Mouse (Mus musculus) embryo, embryonic 11 days (tissue): ENCODE data around the gene Scamp3.
"Not testable (repeated sequence)": the region's sequence is repeated elsewhere in the genome, so short reads cannot be mapped to it uniquely, and the experiment has no call there.

Experiments used
- DNase-seq: peaks from one replicate; pipeline ENCODE4 v3.0.0-alpha.2; 2015

The Scamp3 gene

DNA sequence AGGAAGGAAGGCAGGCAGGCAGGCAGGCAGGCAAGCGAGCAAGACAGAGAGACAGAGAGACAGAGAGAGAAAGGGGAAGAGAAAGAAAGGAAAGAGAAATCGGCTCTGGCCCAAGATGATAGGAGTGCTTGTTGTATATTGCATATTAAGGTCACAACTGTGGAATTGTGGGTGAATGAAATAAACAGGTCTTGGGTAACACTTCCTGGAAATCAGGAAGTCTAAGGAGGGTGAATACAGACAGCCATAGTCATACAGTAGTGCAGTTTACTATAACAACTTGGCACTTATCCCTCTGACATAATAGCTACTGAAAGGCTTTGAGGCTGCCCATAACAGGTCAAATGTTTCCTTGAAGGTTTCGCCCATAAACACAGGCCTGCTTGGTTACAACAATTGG, 22.6 kb downstream of the Scamp3 start:
- DNase-seq = no peak

DNA sequence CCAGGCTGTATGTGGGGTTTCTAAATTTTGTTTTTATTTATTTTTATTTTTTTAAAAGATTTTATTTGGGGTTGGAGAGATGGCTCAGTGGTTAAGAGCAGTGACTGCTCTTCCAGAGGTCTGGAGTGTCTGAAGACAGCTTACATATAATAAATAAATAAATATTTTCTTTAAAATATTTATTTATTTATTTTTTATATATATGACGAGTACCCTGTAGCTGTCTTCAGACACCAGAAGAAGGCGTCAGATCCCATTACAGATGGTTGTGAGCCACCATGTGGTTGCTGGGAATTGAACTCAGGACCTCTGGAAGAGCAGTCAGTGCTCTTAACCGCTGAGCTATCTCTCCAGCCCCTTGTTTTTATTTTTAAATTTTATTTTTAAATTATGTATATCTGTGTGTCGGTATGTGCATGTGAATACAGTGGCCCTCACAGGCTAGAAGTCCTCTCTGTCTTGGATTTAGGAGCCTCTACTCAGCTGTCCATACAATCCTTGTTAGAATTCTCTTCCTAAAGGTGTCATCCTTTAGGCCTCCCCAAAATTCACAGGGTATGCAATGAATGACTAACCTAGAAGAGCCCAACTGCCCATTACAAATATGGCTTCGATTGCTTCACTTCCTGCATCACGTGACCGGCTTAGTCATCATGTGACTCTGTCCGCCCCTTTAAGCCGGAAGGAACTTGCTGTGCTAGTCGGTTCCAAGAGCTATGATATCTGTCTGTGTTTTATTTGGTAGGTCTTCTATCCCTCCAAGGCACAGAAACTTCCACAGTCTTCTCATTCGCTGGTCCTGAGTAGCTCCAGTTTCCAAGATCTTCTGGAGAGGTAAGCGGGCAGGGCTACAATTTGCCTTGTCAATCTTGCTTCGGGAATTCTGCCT, 25.2 kb downstream of the Scamp3 start, which contains the start of gene Gba:
Gene Gba, plus strand, starts transcription at position 676 of the 889 bp plus-strand sequence.
- peak; percentile 93 for DNase-seq

DNA sequence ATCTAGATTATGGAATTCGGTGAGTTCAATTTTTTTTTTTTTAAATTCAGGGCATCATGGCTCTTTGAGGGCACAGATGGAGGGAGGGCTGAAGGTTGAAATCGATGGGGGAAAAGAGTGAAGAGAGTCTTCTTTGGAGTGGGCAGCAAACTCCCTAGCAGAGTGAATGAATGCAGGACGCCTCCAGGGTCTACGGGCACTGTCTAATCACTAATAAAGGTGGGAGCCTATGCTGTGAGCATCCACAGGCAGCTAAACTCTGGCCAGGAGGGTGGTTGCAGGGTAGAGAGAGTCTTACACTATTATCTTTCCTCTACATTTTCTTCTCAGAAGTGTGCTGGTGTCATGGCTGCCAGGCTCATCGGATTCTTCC, 25.9 kb downstream of the Scamp3 start:
- DNase-seq = no peak

DNA sequence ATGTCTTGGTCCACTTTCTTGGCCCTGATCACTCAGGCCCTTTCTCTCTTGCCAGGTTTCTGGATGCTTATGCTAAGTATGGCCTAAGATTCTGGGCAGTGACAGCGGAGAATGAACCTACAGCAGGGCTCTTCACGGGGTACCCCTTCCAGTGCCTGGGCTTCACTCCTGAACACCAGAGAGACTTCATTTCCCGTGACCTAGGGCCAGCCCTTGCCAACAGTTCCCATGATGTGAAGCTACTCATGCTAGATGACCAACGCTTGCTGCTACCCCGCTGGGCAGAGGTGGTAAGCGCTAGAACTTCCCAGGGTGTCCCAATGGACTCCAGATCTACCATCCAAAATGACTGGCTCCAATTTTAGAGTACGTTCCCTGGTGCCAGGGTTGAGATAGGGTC, 28.8 kb downstream of the Scamp3 start:
- DNase-seq = no peak

DNA sequence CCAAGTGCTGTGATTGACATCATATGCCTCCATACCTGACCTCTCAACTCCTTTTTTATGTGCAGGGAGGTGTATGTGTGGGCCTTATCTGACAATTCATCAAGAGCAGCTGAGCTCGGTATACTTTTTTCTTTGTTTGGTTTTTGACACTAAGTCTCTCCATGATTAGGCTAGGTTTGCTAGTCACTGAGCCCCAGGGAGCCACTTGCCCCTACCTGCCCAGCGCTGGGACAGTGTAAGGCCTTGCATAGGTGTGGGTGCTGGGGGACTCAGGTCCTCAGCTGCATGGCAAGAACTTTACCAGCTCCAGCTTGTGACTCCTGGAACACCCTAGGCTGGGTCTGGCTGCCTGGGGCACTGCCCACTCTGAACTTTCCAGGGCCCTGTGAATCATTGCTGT, 29.4 kb downstream of the Scamp3 start:
- no peak for DNase-seq

DNA sequence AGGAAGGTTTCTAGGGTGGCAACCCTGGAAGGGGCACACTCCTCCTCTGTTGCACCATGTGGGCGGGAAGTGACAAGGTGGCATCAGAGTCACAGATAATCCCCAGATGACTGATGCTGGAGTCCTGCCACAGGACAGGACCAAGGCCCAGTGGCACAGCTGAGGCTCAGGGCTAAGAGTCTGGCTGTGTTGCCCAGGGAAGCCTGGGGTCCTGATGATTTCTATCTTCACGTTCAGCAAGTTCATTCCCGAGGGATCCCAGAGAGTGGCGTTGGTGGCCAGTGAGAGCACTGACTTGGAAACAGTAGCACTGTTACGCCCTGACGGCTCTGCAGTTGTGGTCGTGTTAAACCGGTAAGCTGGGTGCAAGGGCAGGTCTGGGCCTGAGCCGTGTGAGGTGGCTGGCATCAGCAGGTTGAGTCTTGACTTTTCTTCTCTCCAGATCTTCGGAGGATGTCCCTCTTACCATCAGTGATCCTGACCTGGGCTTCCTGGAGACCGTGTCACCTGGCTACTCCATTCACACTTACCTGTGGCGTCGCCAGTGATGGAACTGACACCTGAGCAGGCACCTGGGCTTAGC, 30.9 kb downstream of the Scamp3 start:
- no peak for DNase-seq

DNA sequence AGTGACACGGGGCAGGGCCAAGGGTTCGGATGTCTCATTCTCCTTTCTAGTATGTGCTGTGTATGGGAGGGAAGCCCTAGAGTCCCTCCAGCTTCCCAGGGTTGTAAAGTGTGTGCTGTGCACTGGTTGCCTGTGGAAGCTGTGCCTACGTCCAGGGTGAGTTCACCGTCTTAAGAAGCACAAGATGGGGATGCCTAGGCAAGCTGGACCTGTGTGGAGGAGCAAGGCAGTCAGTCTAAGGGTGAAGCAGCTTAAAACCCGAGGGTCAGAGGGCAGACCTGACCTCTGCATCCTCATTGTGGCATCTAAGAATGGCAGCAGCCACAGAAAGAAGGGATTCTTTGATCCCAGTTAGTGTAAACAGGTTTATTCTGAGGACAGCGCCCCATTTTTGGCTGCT, 31.5 kb downstream of the Scamp3 start:
- DNase-seq = no peak

DNA sequence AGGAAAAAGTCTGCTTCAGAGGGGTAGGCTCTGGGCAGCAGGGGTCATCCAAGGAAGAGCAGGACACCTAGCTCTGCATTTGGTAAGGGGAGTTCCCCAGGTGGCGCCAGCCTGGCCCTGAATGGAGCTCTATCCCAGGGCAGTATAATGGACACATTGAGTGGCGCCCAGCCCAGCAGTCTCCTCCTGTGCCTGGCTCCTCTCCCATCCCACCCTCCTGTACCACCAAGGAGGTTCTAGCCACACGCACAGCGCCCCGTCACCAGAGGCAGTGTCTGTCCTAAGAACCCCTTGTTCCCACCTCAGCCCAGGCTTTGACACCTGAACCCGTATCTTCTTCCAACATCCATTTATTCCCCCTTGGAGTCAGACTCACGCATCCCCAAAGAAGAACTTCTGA, 32.5 kb downstream of the Scamp3 start:
- no peak for DNase-seq

DNA sequence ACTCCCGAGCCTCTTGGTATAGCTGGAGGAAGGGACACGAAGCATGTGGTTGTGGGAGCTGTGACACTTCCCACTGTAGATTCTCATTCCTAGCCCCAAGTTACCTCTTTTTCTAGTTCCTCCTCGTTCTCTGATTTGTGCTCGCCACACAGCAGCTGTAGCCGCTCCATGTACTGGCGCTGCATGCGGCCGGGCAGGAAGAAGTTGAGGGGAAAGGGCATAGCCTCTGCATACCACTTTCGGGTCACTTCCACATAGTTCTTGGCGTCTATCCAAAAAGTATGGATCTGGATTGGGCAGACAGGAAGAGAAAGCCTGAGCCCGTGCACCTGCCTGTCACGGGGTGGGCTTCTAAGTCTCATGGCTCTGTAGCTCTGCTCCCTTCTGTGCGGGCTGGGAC, 32.9 kb downstream of the Scamp3 start:
- DNase-seq = no peak

DNA sequence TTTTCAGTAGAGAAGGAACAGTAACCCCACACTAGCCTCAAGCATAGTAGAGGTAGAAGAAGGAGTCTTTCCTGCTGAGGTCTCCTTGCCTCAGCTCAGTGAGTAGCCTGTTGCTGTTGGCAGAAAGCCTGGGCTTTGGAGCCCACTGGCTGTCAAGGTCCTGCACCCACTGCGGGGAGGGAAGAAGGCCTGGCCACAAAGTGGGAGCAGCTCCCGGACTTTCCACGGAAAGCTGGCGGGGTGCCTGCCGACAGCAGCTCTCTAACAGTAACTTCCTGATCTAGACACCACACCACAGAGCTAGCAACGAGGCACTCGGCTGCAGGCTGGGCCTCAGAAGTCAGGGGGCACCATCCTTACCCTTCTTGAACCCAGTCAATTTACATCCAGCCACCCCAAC, 33.5 kb downstream of the Scamp3 start:
- DNase-seq = no peak

DNA sequence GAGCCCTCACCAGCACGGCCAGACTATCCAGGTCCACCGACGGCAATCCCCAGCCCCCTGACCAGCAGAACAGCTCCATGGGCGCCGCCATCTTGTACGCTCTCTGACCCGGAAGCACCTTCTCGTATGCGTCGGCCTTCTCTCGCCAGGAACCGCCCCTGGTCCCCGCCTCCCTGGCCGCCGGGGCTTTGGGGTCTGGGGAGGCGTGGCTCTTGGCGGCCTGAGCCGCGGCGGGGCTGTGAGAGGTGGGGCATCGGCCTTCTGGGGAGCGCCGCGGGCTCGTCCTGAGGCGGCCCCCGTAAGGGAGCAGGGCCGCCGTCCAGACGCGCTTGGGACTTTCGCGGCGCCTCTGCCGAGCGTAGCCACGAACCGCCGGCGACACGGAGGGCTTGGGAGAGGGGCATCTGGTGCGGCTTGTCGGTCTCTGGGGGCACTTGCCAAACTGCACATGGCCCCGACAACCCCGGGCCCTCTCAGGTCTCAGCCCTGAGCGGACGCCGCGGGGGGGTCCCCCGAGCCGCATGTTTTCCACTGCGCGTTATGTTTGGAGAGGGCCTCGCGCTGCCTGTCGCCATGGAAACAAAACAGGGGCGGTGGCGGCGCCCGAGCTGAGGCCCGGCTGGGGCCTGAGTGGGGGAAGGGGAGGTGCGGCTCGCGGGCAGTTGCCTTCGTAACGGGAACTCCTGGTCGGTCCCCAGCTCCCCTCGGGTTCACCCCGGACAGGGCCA, 36.7 kb downstream of the Scamp3 start:
- peak; percentile 99 for DNase-seq

DNA sequence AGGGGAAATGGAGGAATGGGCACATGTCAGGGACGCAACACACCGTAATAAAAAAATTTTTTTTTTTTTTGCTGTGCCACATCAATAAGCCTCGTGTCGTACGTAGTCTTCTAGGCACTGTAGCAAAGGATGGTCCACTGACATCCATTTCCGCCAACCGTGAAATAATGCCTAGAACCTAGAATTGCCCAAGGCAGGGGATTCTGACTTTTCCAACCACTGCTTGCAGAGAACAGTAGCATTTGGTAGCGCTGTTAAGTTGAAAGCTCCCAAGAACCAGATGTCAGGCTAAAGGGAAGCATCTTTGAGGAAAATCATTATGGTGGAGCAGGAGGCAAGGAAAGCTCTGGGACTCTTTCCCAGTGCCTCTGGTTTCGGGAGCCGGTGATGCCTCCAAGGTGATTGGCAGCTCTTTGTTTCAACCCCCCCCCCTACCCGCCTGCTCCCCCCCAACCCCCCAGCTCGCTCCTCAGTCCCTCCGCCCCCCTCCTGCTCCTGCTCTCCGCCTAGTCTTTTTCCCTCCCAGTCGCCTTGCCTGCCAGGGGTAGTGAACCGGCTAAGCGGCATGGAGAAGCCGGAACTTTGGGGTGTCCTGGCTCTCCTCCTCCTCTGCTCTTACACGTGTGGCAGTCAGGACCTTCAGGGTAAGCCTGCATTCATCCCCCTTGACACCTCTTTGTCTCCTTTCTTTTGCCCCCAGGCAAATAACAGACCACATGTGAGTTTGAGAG, 37.6 kb downstream of the Scamp3 start, which contains the start of gene Thbs3:
Gene Thbs3, plus strand, starts transcription at position 500 of the 731 bp plus-strand sequence.
- DNase-seq = peak; percentile 79

DNA sequence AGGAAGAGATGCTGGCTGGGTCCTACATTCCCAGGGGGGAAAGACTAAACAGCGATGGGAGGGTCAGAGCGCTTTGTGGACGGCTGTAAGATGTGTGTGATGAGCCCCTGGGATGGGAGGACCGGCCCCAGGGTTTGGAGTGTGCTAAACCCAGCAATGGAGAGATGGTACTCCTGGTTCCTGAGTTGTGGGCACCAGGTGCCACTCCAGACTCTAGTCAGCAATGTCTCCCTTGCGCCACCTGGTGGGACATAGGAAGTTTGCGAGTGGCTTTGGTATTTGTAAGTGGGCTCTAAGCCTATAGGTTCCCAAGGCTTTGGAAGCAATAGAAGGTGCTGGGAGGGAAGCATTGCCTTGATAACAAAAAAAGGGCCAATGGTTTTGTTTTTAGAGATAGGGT, 38.6 kb downstream of the Scamp3 start:
- DNase-seq = peak; percentile 93

DNA sequence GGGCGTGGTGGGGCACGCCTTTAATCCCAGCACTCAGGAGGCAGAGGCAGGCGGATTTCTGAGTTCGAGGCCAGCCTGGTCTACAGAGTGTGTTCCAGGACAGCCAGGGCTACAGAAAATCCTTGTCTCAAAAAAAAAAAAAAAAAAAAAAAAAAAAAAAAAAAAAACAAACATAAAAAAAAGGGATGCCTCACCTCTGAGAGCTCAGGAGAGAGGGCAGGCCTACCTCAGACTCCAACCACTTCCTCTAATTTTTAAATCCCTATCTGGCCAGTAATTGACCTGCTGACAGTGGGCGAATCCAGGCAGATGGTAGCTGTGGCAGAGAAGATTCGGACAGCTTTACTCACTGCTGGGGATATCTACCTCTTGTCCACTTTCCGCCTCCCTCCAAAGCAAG, 39.1 kb downstream of the Scamp3 start:
- DNase-seq = not testable (repeated sequence)

DNA sequence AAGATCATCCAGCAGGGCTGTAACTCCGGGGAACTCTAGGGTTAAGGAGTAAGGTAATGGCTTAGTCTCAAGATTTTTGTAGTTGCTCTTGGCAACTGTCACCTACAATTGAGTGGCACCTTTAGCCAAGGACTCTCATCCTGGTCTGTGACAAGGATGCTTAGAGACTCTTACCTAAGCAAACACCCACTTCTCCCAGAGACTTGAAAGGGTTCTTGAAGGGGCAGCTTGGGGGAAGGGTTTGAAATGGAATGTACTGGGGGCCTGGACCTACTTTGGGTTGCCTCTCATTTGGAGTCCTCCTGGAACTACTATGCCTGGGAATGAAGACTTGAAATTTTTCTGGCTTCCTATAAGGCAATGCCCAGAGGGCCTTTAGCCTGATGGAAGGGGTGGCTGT, 41.0 kb downstream of the Scamp3 start:
- DNase-seq = no peak

DNA sequence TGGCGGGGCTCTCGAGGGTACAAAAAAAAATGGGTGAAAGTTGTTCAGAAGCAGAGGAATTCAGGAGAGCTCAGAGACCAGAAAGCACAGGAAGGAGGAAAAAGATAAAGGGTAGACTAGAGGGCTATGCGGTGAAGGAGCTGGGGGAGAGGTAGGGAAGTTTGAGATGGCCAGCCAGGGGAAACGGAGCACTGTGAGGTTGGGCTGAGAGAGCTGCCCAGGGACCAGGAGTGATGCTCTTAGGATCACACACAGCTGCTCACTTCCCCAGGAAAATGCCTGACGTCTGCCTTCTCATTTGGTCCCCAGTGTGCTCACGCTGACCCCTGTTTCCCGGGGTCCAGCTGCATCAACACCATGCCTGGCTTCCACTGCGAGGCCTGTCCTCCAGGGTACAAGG, 42.3 kb downstream of the Scamp3 start:
- peak; percentile 39 for DNase-seq

DNA sequence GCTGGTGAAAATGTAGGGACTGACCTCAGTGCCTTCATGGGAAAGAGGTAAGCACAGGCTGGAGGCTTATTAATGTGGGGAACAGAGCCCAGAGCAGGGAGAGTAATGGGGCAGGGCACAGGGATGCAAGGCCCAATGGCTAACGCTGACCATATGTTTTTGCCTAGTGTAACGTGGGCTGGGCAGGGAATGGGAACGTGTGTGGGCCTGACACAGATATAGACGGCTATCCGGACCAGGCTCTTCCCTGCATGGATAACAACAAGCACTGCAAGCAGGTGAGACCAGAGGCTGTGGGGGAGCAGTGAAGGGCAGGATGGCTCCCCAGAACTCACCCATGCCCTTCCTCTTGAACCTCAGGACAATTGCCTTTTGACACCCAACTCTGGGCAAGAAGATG, 43.9 kb downstream of the Scamp3 start:
- no peak for DNase-seq

DNA sequence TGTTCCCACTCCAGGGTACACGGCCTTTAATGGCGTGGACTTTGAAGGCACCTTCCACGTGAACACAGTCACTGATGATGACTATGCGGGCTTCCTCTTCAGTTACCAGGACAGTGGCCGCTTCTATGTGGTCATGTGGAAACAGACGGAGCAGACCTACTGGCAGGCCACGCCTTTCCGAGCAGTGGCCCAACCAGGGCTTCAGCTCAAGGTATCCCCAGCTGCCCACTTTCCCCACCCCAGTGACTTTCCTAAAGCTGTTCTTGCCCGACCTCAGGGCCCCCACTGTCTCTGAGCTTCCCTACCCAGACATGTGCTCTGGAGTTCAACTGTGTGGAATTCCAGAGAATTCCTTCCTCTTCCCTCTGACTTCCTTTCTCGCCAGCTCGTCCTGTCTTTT, 47.5 kb downstream of the Scamp3 start:
- DNase-seq = no peak

DNA sequence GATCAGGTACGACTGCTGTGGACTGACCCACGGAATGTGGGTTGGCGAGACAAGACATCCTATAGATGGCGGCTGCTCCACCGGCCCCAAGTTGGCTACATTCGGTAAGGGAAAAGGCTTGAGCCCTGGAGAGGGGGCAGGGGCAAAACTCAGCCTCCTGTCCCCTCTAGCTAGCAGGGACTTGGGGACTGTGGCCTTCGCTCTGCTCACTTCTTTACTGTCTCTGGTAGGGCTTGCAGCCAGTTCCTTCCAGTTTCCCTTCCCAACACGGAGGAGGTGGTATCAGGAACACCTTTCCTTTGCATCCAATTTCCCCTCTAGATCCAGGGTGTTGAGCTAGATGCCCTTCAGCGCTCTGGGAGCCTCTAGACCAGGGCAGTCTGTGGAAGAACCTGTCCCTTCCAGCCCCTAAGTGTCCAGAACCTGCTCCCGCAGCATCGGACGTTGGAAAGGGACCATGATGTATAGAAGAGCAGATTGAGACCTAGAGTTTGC, 48.1 kb downstream of the Scamp3 start:
- no peak for DNase-seq

DNA sequence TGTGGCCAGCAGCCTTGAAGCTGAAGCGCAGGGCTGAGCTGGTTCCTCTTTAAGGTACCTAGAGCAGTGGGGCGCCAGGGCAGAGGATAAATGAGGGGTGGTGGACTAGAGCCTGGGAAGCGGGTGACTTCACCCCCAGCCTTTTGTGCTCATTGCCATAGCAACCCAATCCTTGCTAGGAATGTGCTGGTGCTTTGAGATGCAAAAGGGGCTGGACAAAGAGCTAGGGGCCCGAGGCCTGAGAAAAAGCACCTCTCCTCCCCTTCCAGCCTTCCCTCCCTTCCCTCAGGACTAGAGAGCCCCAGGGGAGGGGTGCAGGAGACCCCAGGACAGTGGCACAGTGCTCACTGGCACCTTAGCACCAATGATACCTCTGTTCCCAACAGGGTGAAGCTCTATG, 48.6 kb downstream of the Scamp3 start:
- DNase-seq = peak; percentile 89

DNA sequence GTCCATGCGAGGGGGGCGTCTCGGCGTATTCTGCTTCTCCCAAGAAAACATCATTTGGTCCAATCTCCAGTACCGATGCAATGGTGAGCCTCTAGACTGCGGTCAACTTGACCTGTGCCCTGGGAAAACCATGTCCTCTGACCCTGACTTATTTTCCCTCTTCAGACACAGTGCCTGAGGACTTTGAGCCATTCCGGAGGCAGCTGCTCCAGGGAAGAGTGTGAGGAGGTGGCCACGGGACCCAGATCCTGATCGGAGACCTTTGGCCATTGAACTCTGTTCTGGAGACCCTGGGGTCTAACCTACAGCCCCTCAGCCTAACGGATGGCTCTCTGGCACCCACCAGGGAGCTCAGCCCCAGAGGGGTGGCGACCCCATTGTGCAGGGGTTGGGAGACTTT, 49.1 kb downstream of the Scamp3 start:
- no peak for DNase-seq

DNA sequence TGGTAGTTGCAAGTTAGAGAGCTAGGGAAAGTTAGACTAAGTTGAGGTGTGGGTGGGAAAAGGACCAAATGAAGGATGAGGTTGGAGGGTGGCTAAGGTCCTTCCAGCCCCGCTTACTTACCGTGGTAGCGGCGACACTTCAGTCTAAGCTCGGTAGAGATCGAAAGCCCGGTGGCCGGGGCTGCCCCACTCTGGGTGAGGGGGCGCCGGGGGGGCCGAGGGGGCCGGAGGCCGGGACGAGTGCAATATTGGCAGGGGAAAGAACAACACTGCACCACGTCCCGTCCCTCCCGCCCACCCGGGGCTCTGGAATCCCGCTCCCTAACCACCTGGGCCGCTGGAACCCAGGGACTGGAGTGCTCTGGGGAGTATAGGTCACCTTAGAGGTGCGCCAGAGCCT, 49.6 kb downstream of the Scamp3 start, which contains the start of gene Mtx1:
Gene Mtx1, minus strand, starts transcription at position 189 of the 400 bp plus-strand sequence.
- DNase-seq = no peak
